12 mouse cellular contexts compared by ENCODE assay signal in genomic region chr4:148428544-148428943, GRCm38 (mm10).
"Had no signal": no experiment of that assay in that cellular context is flagged by ENCODE, and none has a peak within 500 bp of the region (broad histone marks: within the 10 kb centered on the region; RNA-seq: fewer than 3 reads in every experiment).

No protein-coding gene starts in this region.

- H3K4me3 ChIP-seq: intestine, embryonic 15.5 days; left cerebral cortex, adult 2 months; limb, embryonic 15.5 days; lung, embryonic 15.5 days; neural tube, embryonic 15.5 days had no signal

- ATAC-seq: intestine, embryonic 15.5 days had no signal

- H3K4me2 ChIP-seq: intestine, embryonic 15.5 days; limb, embryonic 15.5 days; lung, embryonic 15.5 days; neural tube, embryonic 15.5 days had no signal

- H3K27me3 ChIP-seq: intestine, embryonic 15.5 days; limb, embryonic 15.5 days; lung, embryonic 15.5 days; neural tube, embryonic 15.5 days had no signal

- H3K9ac ChIP-seq: intestine, embryonic 15.5 days; limb, embryonic 15.5 days; lung, embryonic 15.5 days; neural tube, embryonic 15.5 days had no signal

- H3K9me3 ChIP-seq: intestine, embryonic 15.5 days; limb, embryonic 15.5 days; lung, embryonic 15.5 days; neural tube, embryonic 15.5 days had no signal

- DNase-seq: kidney, adult 18-20 months; kidney, postnatal 14 days; lung, postnatal 14 days; right cerebral cortex, adult 18-20 months; right cerebral cortex, postnatal 25 days; thymus, postnatal 4 days had no signal

- H3K27ac ChIP-seq: intestine, embryonic 15.5 days; left cerebral cortex, adult 2 months; limb, embryonic 15.5 days; lung, embryonic 15.5 days; macrophage had no signal

- H3K36me3 ChIP-seq: intestine, embryonic 15.5 days; limb, embryonic 15.5 days; lung, embryonic 15.5 days had no signal

- H3K4me1 ChIP-seq: intestine, embryonic 15.5 days; limb, embryonic 15.5 days; lung, embryonic 15.5 days had no signal
